ENCODE assay signal across 8 mouse cellular contexts in genomic region chr5:146794853-146795252, GRCm38 (mm10). TPM values are rescaled to one million over a fixed set of nuclear protein-coding genes. Genes with fewer than 3 reads are reported as not detected.
DNase-seq lines count a peak whose midpoint lies in the region; ATAC-seq and TF ChIP-seq lines count a peak whose summit lies in the region.

TSS of gene Usp12 (minus strand) at chr5:146795006.

- ATAC-seq in hindbrain, postnatal 0 days = peak; percentile 97
- ATAC-seq in megakaryocyte, adult 5-6 weeks (ENCODE audit: poor library complexity, severe bottlenecking) = peak; percentile 88

- H3K27me3 ChIP-seq in hindbrain, postnatal 0 days (ENCODE audit: insufficient read depth, low read length) = no peaks in the 10 kb centered on the region

- intact Hi-C loops in gastrocnemius, adult 2 months (cut with DNase I) = loop anchor here (2.0 kb wide), 1 partner anchor 38 kb away; the partner anchor contains the start of gene Rpl21
- intact Hi-C loops in left cerebral cortex, adult 2 months (cut with DNase I) = loop anchor here (1.0 to 5.0 kb wide), 2 partner anchors 38 to 63 kb away; no protein-coding TSS in a partner anchor

- H3K9ac ChIP-seq in hindbrain, postnatal 0 days (replicated peaks; ENCODE audit: low read length) = peak within 1 kb of the TSS; percentile 87

- H3K4me3 ChIP-seq in gastrocnemius, adult 2 months = peak within 1 kb of the TSS; percentile 92
- H3K4me3 ChIP-seq in hindbrain, postnatal 0 days (ENCODE audit: low read length) = peak within 1 kb of the TSS; percentile 93
- peak within 1 kb of the TSS; percentile 66 for H3K4me3 ChIP-seq in left cerebral cortex, adult 2 months

- under 1% methylated on average over 29 of the region's 51 CpGs for WGBS in hindbrain, postnatal 0 days

- H3K4me1 ChIP-seq in hindbrain, postnatal 0 days (ENCODE audit: insufficient read depth, low read length) = peaks cover 24% of the 10 kb centered on the region

- H3K4me2 ChIP-seq in hindbrain, postnatal 0 days (ENCODE audit: low read depth, low read length) = peak within 1 kb of the TSS; percentile 87

- peak within 1 kb of the TSS; percentile 87 for H3K27ac ChIP-seq in gastrocnemius, adult 2 months
- peak within 1 kb of the TSS; percentile 91 for H3K27ac ChIP-seq in hindbrain, postnatal 0 days
- H3K27ac ChIP-seq in left cerebral cortex, adult 2 months = peak within 1 kb of the TSS; percentile 80

- TF ChIP-seq CTCF in gastrocnemius, adult 2 months (IDR thresholded peaks at IDR 0.05) = no peak
- TF ChIP-seq CTCF in hindbrain, postnatal 0 days (IDR thresholded peaks at IDR 0.05; ENCODE audit: low read depth) = no peak
- TF ChIP-seq CTCF in left cerebral cortex, adult 2 months (IDR thresholded peaks at IDR 0.05) = no peak; the same call in 1 of the 2 replicates

- no peaks in the 10 kb centered on the region for H3K9me3 ChIP-seq in hindbrain, postnatal 0 days (ENCODE audit: low read length)

- peak; percentile 87 for DNase-seq in WW6 (ENCODE audit: low read depth, low spot score)
- DNase-seq in cerebellum, postnatal 4 days (ENCODE audit: low spot score in 2 of 2) = peak; percentile 97 to 99
- peak; percentile 98 for DNase-seq in gastrocnemius, adult 2 months
- peak; percentile 97 for DNase-seq in hindbrain, postnatal 0 days (ENCODE audit: low spot score)
- DNase-seq in left cerebral cortex, adult 2 months (ENCODE audit: extremely low spot score in 1 of 2, low spot score in 2 of 2) = peak; percentile 98 to 99
- peak; percentile 95 for DNase-seq in right cerebral cortex, adult 2 months (ENCODE audit: low spot score in 2 of 2)
- peak; percentile 97 for DNase-seq in urinary bladder, postnatal 14 days (ENCODE audit: low spot score)

- no peaks in the 10 kb centered on the region for H3K36me3 ChIP-seq in hindbrain, postnatal 0 days (ENCODE audit: insufficient read depth, low read length)

RNA-seq across cellular contexts. Expression of gene Usp12, which starts in this region (rescaled TPM):
- 10 to 100 TPM; 15.4 to 22.4 TPM for total RNA-seq in gastrocnemius, adult 2 months (2021)
- total RNA-seq in hindbrain, postnatal 0 days (2014; rRNA removed) = 15.5 and 20.7 TPM in 2 replicates
- 13.2 TPM in 2 replicates for polyA plus RNA-seq in hindbrain, postnatal 0 days (2015; fragmentation: Nextera tagmentation; extraction: Ambion mirVana)
- total RNA-seq in left cerebral cortex, adult 2 months (2021) = 10 to 100 TPM; 56.0 to 56.7 TPM
- 36.8 and 41.3 TPM in 2 replicates for total RNA-seq in megakaryocyte, adult 5-6 weeks (2015)
- 50.9 and 55.8 TPM in 2 replicates for total RNA-seq in megakaryocyte, adult 5-6 weeks (2017)

Comparison
In these comparisons a context has a peak if more than half of its experiments do, and no peak if none do; other contexts are left out.
1. Peak in every context shown above with its lines: DNase-seq, ATAC-seq, H3K4me3 ChIP-seq and H3K27ac ChIP-seq.